Mouse (Mus musculus) macrophage (primary cell): ENCODE data around the gene Lpar6. TPM values are rescaled to one million over a fixed set of nuclear protein-coding genes. Genes with fewer than 3 reads are reported as not detected.

Experiments used
- H3K27ac ChIP-seq: fragments of 350-480 bp; formaldehyde crosslinking; 2 replicates; pipeline ENCODE4 v1.9.0; 2021
- H3K36me3 ChIP-seq: fragments of 350-480 bp; formaldehyde crosslinking; 2 replicates; pipeline ENCODE4 v1.9.0; 2021; ENCODE audit errors: inconsistent target
- H3K4me3 ChIP-seq: fragments of 350-480 bp; formaldehyde crosslinking; 2 replicates; pipeline ENCODE4 v1.9.0; 2021; ENCODE audit errors: inconsistent target
- H3K79me2 ChIP-seq: fragments of 350-480 bp; formaldehyde crosslinking; 2 replicates; pipeline ENCODE4 v1.9.0; 2021; ENCODE audit errors: inconsistent target
- WGBS: methylation state at CpG from one replicate; pipeline ENCODE4 v1.1.7; 2026; ENCODE audit warnings: inconsistent platforms; ENCODE audit not compliant: missing documents; 5-methylcytosine and 5-hydroxymethylcytosine counted together
- polyA plus RNA-seq: library from polyadenylated mRNA; stranded (reverse); fragments of 250-400 nt; gene quantifications from 3 replicates; pipeline ENCODE4 v1.2.4, GENCODE M21; 2018; ENCODE audit warnings: inconsistent platforms

The Lpar6 gene
- polyA plus RNA-seq, 1 experiment from 2014 or later: 25.3 TPM

DNA sequence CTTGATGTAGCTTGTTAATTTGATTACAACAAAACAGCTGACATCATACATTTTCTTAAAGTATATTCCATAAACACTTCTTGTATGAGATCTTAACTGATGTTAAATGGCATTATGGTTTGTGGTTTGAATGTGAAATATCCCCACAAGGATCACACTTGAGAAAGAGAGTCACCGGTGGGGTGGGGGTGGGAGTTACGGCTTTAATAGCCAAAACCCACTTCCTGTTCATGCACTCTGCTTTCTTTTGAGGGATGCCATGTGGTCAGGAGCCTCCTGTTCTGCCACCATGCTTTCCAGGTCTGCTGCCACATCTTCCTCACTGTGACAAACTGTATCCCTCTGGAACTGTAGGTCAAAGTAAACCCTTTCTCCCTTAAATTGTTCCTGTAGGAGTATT lies 52.2 kb downstream of the Lpar6 start:
- H3K36me3 ChIP-seq: peaks cover 30% of the 10 kb centered on the region
- no peak overlapping the region for H3K27ac ChIP-seq
- no peaks in the 10 kb centered on the region for H3K79me2 ChIP-seq
- WGBS: 21% methylated on average over 2 of the region's 2 CpGs
- H3K4me3 ChIP-seq: no peak overlapping the region

- H3K27ac ChIP-seq: no peak overlapping the region
- H3K79me2 ChIP-seq: no peaks in the 10 kb centered on the region
- H3K4me3 ChIP-seq: no peak overlapping the region
- 100% methylated on average over 1 of the region's 1 CpGs for WGBS
- peaks cover 28% of the 10 kb centered on the region for H3K36me3 ChIP-seq
These were observed 54.7 kb downstream of the Lpar6 start for GRCm38 (mm10) chr14:73292434-73292833.

Other genes with a start within 250 kb of the Lpar6 start
- gene Cysltr2, start 188.8 kb upstream of the Lpar6 start, polyA plus RNA-seq: 2.3 to 4.9 TPM (median 3.7 TPM) in 3 replicates
- gene Rcbtb2, start 114.9 kb upstream of the Lpar6 start, polyA plus RNA-seq: 214 to 549 TPM (median 282 TPM) in 3 replicates
- 35.4 to 48.6 TPM (median 40.6 TPM) in 3 replicates for gene Rb1, start 87.9 kb downstream of the Lpar6 start, polyA plus RNA-seq
- 3,192 to 6,999 TPM (median 6,128 TPM) in 3 replicates for gene Itm2b, start 147.4 kb downstream of the Lpar6 start, polyA plus RNA-seq